Mouse (Mus musculus) gonadal fat pad, adult 2 months (tissue): ENCODE data around the gene Rgl2. TPM values are rescaled to one million over a fixed set of nuclear protein-coding genes. Genes with fewer than 3 reads are reported as not detected.

Experiments
- DNase-seq: peaks from one replicate; pipeline ENCODE4 v3.0.0-alpha.2; 2012; ENCODE audit warnings: low read depth
- polyA plus RNA-seq: library from polyadenylated mRNA; depleted of rRNA; stranded (reverse); fragments of >200 nt; gene quantifications from 2 replicates; pipeline ENCODE4 v1.2.3, GENCODE M21; 2012

The Rgl2 gene
- polyA plus RNA-seq, 1 experiment, result 144 TPM

- no peak for DNase-seq
These were observed 20.8 kb upstream of the Rgl2 start for GRCm38 (mm10) chr17:33908331-33909076.

- peak; percentile 81 for DNase-seq
These were observed 20.1 kb upstream of the Rgl2 start, which contains the start of gene Daxx for GRCm38 (mm10) chr17:33909077-33909868. Gene Daxx (plus strand): TSS chr17:33909414.

DNA sequence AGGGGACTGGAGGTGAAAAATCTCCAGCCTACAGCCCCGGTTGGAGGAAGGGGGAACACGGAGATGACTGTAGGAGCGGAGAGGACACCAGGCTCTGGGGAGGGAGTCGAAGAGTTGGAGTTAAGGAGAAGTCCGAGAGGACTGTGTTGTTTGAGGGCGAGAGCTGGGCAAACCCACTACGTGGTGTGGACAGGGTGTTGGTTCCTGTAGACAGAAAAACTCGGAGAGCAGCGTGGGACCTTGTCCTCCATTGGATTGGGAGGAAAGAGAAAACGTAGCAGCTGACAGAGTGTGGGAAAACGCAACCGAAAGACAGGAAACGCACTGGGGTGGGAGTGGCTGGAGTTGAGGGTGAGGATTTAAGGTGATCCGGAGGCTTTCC, 19.5 kb upstream of the Rgl2 start:
- DNase-seq, result no peak

DNA sequence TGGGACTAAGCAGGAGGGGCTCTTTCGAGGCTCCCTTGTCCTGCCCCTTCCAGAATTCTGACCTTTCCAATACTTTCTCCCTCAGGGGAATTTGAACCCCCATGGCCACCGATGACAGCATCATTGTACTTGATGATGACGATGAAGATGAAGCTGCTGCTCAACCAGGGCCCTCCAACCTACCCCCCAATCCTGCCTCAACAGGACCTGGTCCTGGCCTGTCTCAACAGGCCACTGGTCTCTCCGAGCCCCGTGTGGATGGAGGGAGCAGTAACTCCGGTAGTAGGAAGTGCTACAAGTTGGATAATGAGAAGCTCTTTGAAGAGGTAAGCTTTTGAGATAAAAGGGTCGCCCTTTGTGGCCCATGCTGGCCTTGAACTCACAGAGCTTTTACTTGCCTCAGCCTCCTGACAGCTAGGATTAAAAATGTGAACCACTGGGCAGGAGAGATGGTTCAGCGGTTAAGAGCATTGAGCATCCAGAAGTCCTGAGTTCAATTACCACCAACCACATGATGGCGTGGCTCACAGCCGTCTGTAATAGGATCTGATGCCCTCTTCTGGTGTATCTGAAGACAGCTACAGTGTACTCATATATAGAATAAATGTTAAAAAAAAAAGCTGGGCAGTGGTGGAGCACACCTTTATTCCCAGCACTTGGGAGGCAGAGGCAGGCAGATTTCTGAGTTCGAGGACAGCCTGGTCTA, 18.8 kb upstream of the Rgl2 start:
- DNase-seq, result no peak

DNA sequence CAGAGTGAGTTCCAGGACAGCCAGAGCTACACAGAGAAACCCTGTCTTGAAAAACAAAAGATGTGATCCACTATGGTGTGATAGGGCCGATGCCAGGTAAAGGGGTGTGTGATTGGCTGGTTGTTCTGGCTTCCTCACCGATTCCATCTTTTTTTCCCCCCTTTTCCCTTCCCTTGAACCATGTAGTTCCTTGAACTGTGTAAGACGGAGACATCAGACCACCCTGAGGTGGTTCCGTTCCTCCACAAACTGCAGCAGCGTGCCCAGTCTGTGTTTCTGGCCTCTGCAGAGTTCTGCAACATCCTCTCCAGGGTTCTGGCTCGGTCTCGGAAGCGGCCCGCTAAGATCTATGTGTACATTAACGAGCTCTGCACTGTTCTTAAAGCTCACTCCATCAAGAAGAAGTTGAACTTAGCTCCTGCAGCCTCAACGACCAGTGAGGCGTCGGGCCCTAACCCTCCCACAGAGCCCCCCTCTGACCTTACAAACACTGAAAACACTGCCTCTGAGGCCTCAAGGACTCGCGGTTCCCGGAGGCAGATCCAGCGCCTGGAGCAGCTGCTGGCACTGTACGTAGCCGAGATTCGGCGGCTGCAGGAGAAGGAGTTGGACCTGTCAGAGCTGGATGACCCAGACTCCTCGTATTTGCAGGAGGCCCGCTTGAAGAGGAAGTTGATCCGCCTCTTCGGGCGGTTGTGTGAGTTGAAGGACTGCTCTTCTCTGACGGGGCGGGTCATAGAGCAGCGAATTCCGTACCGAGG, 18.1 kb upstream of the Rgl2 start:
- no peak for DNase-seq

- DNase-seq, result no peak
These were observed 17.4 kb upstream of the Rgl2 start for GRCm38 (mm10) chr17:33911813-33912414.

DNA sequence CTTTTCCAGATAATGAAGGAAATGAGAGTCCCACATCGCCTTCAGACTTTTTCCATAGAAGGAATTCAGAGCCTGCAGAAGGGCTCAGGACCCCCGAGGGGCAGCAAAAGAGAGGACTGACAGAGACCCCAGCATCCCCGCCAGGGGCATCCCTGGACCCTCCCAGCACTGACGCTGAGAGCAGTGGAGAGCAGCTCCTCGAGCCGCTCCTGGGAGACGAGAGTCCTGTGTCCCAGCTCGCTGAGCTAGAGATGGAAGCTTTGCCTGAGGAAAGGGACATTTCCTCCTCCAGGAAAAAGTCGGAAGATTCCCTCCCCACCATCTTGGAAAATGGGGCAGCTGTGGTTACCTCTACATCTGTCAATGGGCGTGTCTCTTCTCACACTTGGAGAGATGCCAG, 16.1 kb upstream of the Rgl2 start:
- DNase-seq, result no peak

- DNase-seq, result no peak
These were observed 15.4 kb upstream of the Rgl2 start for GRCm38 (mm10) chr17:33913905-33914304.

DNA sequence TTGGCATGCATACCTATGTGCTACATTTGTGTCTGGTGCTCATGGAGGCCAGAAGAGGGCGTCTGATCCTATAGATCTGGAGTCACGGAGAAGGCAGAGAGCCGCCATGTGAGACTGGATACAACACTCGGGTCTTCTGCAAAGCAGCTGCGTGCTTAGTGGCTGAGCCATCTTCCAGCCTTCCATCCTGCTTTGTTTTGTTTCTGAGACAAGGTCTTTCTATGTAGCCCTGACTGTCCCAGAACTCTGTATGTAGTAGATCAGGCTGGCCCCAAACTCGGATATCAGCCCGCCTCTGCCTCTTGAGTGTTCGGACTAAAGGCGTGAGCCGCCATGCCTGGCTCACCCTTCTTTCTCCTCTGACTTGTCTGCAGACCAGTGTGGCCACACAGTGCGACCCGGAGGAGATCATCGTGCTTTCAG, 14.4 kb upstream of the Rgl2 start:
- no peak for DNase-seq

DNA sequence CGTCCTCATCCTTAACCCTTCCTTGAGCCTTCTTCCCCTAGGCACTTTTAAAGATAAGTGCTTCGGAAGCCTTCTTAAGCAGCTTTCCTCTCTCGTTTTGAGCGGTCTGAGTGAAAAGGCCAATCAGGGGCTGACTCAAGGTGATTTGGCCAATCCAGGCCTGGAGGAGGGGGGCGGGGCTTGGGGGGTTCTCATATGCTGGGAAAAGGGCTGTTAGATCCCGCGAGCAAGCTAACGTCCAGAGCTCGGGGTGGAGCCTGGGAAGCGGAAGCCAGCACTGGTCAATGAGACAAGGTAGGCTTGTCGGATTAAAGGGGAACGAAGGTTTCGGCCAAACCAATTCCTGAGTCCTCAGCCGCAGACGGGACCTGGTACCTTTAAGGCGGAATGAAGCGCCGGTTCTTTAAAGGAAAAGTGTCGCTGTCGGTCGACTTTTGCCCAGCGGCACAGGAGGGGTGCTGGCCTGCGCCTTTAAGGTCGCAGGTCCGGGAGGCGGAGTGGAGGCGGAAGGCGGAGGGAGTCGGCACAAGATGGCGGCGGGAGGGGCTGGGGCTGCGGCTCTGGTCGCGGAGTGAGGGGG, 13.6 kb upstream of the Rgl2 start, which contains the start of the genes Tapbp and Zbtb22:
Tapbp (plus strand) TSS at position 229 of the 580 bp plus-strand sequence.
Zbtb22 (plus strand) TSS at position 234 of the 580 bp plus-strand sequence.
- peak; percentile 91 for DNase-seq

DNA sequence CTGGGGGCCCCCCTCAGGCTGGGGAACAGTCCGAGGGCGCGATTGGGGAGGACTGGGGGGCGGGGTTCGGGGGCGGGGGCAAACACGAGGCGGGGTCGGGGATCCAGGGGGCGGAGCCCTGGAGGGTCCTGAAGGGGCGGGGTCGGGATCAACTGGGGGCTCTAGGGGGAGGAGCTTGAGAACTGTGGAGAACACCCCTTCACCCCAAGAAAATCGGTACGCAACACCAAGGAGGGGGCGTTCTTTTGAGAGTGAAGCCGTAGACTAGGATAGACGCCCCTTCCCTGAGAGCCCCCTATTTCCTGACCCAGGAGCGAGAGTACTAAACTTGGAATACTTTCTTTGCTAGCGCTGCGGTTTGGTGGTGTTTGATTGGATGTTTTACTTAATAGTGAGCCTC, 13.0 kb upstream of the Rgl2 start:
- DNase-seq, result no peak

GRCm38 (mm10) chr17:33916847-33917655, 12.3 kb upstream of the Rgl2 start:
- DNase-seq, result no peak

- DNase-seq, result no peak
These were observed 11.6 kb upstream of the Rgl2 start for GRCm38 (mm10) chr17:33917656-33918292.

DNA sequence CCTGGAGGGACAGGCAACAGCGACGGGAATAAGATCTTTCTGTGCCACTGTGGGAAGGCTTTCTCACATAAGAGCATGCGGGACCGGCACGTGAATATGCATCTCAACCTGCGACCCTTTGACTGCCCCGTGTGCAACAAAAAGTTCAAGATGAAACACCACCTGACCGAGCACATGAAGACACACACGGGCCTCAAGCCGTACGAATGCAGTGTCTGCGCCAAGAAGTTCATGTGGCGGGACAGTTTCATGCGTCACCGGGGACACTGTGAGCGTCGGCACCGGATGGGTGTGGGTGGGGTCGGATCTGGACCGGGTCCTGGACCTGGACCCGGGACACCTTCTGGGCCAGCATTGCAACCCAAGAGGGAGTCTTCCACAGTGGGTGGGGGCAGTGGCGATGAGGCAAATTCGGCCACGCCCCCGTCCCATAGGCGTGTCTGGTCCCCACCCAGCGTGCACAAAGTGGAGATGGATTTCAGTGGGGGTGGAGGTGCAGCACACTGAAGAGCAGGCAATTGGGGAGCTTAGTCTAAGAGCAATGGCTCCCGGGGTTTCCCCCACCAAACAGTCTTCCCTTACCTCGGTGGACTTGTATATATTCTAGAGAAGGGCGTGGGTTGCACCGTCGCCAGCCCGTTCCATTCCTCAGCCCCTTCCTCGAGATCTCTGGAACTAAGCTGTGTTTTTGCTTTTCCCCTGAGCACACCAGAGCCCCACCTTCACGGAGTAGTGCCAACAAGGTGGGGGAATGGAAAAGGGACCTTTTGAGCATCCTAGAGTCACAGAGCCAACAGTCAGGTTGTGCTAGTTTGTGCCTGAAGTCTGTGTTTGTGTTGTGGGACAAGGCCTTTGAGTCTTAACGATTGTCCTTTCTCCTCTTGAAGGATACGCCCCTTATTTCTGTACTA, 10.8 kb upstream of the Rgl2 start:
- DNase-seq, result no peak

DNA sequence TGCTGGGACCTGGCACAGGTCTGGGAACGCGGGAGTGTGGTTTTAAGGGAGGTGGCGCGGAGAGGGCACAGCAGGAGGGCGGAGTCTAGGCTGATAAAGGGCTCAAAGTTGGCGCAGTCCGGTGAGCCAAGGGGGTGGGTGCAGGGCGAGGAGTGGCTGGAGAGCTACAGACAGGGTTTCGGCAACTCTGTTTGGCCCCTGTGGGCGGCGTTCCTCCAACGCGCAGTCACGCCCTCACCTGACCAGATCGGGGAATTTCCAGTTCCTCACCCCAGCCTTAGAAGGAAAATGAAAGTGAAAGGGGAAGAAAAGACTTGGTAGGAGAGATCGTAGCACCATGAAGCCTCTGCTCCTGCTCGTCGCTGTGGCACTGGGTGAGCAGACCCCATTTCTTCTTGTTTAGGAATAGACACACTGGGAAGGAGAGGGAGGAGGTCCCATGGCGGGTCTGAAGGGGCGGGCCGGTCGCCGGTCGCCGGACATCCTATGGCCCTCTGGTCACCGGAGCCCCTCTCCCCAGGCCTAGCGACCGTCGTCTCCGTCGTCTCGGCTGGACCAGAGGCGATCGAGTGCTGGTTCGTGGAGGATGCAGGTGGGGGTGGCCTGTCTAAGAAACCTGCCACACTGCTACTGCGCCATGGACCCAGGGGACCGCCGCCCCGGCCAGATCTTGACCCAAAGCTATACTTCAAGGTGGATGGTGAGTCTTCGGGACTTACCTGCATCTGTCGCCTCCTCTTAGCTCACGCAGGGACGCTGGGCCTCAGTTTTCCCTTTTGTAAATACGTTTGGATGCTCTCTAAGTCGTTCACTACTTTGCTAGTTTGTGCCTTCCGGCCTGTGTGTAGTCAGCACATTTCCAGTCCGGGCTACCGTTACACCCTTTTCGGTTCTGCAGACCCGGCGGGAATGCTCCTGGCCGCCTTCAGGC, 9.7 kb upstream of the Rgl2 start:
- no peak for DNase-seq

- DNase-seq, result no peak
These were observed 8.9 kb upstream of the Rgl2 start for GRCm38 (mm10) chr17:33920282-33921097.
